Mouse (Mus musculus): ENCODE results near the gene Ang.

Gene Ang

GRCm38 (mm10) chr14:51088166-51088969 lies 2.6 kb upstream of the Ang start:
- in situ Hi-C loops (cut with MboI, MseI), result loop anchor here (10.0 kb wide), 1 partner anchor 936 kb away; the partner anchor contains the start of gene Zfp219

- in situ Hi-C loops (cut with MboI, MseI), result loop anchor here (10.0 kb wide), 1 partner anchor 936 kb away; the partner anchor contains the start of gene Zfp219
These were observed 1.8 kb upstream of the Ang start for GRCm38 (mm10) chr14:51088970-51089673.

- in situ Hi-C loops (cut with MboI, MseI), result loop anchor here (10.0 kb wide), 1 partner anchor 935 kb away; the partner anchor contains the start of gene Zfp219
These were observed 1.3 kb upstream of the Ang start for GRCm38 (mm10) chr14:51089674-51090076.

- in situ Hi-C loops (cut with MboI, MseI), result no loop called here
These were observed 721 bp upstream of the Ang start for GRCm38 (mm10) chr14:51090077-51090781.

- in situ Hi-C loops (cut with MboI, MseI), result no loop called here
These were observed 1.2 kb downstream of the Ang start for GRCm38 (mm10) chr14:51092073-51092620.

- in situ Hi-C loops (cut with MboI, MseI), result no loop called here
These were observed 2.5 kb downstream of the Ang start for GRCm38 (mm10) chr14:51093496-51093895.

GRCm38 (mm10) chr14:51094096-51094875 lies 3.3 kb downstream of the Ang start:
- in situ Hi-C loops (cut with MboI, MseI), result no loop called here

GRCm38 (mm10) chr14:51094921-51095320 lies 4.0 kb downstream of the Ang start:
- in situ Hi-C loops (cut with MboI, MseI), result loop anchor here (5.0 kb wide), 1 partner anchor 73 kb away; no protein-coding TSS in a partner anchor

- in situ Hi-C loops (cut with MboI, MseI), result loop anchor here (5.0 kb wide), 1 partner anchor 74 kb away; no protein-coding TSS in a partner anchor
These were observed 5.0 kb downstream of the Ang start for GRCm38 (mm10) chr14:51095736-51096524.

GRCm38 (mm10) chr14:51098300-51098699 lies 7.3 kb downstream of the Ang start:
- in situ Hi-C loops (cut with MboI, MseI), result loop anchor here (5.0 kb wide), 1 partner anchor 76 kb away; no protein-coding TSS in a partner anchor

- in situ Hi-C loops (cut with MboI, MseI), result loop anchor here (5.0 kb wide), 1 partner anchor 77 kb away; no protein-coding TSS in a partner anchor
These were observed 8.0 kb downstream of the Ang start for GRCm38 (mm10) chr14:51098921-51099320.

- in situ Hi-C loops (cut with MboI, MseI), result loop anchor here (5.0 kb wide), 1 partner anchor 166 kb away; no protein-coding TSS in a partner anchor
These were observed 10.3 kb downstream of the Ang start for GRCm38 (mm10) chr14:51101284-51101683.

- in situ Hi-C loops (cut with MboI, MseI), result loop anchor here (5.0 kb wide), 1 partner anchor 164 kb away; no protein-coding TSS in a partner anchor
These were observed 12.3 kb downstream of the Ang start for GRCm38 (mm10) chr14:51103217-51103616.

GRCm38 (mm10) chr14:51104366-51104765 lies 13.4 kb downstream of the Ang start:
- in situ Hi-C loops (cut with MboI, MseI), result loop anchor here (5.0 kb wide), 1 partner anchor 163 kb away; no protein-coding TSS in a partner anchor

- in situ Hi-C loops (cut with MboI, MseI), result loop anchor here (5.0 kb wide), 1 partner anchor 56 kb away; the partner anchor contains the start of gene Rnase2b
These were observed 15.6 kb downstream of the Ang start for GRCm38 (mm10) chr14:51106449-51106967.

- in situ Hi-C loops (cut with MboI, MseI), result no loop called here
These were observed 21.0 kb downstream of the Ang start for GRCm38 (mm10) chr14:51111966-51112365.

GRCm38 (mm10) chr14:51113476-51113875 lies 22.5 kb downstream of the Ang start:
- in situ Hi-C loops (cut with MboI, MseI), result no loop called here

GRCm38 (mm10) chr14:51113916-51114560 lies 23.1 kb downstream of the Ang start, which contains the start of gene Eddm3b:
Gene Eddm3b, plus strand, starts transcription at chr14:51114426.
- in situ Hi-C loops (cut with MboI, MseI), result no loop called here

- in situ Hi-C loops (cut with MboI, MseI), result no loop called here
These were observed 34.7 kb downstream of the Ang start for GRCm38 (mm10) chr14:51125684-51126083.

Data from T-helper 1 cell (primary cell).